Mouse (Mus musculus) retina, postnatal 7 days (tissue): ENCODE measurements around the gene Olfr167.
"Not testable (repeated sequence)": the region's sequence is repeated elsewhere in the genome, so short reads cannot be mapped to it uniquely, and the experiment has no call there.

ENCODE experiments used
- DNase-seq: peaks from one replicate; pipeline ENCODE4 v3.0.0-alpha.2; 2012; ENCODE audit warnings: low read depth, low spot score

The Olfr167 gene

DNA sequence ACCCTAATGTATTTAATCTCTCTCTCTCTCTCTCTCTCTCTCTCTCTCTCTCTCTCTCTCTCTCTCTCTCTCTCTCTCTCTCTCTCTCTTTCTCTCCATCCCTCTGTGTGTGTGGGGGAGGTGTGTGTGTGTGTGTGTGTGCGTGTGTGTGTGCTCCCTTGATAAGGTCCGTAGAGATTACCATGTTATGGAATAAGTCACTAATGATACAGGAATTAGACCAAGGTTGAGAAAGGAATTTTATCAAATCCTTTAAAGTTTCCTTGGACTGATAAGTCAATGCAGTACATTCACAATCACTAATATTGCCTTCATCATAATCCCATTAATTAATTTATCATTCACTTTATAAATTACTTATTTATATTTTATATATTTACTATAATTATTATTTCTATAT, at the start of gene Olfr167:
Gene Olfr167, minus strand, starts transcription at position 101 of the 400 bp plus-strand sequence.
- DNase-seq: no peak

DNA sequence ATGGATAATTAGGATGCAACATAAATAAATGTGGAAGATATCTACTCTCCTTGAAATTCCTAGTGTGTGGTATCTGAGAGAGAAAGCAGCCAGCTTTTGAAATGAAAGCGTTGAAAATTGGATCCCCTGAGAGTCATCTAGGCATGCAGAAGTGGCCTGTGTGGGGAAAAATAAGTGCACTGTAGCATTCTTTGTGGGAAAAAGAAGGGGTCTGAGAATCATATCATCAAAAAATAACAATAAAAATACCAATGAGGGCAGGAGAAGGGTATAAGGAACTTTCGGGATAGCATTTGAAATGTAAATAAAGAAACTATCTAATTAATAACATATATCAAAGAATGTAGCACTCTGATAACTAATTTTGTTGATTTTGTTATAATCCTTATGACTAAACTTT, 49.6 kb upstream of the Olfr167 start, which contains the start of gene Olfr169:
Gene Olfr169, minus strand, starts transcription at position 101 of the 400 bp plus-strand sequence.
- not testable (repeated sequence) for DNase-seq

DNA sequence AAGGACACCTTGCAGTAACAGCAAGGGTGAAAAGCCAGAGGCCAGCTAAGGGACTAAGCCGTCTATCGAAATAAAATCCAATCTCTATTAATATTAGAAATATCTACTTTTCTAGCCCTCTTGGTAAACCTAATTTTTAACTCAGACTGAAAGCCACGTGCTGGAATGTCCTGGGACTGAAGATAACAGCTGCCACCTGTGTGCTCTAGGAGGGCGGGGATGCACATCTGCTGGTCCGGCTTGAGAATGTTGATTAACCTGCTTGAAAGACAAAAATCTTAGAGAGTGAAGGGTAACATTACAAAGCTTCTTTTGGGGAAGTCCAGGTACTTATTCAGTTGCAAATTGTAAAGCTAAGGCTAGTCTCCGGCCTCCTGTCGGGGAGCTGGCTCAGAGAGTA, 31.4 kb upstream of the Olfr167 start:
- DNase-seq: not testable (repeated sequence)

- DNase-seq: not testable (repeated sequence)
These were observed 30.2 kb upstream of the Olfr167 start for GRCm38 (mm10) chr16:19552246-19552645.

DNA sequence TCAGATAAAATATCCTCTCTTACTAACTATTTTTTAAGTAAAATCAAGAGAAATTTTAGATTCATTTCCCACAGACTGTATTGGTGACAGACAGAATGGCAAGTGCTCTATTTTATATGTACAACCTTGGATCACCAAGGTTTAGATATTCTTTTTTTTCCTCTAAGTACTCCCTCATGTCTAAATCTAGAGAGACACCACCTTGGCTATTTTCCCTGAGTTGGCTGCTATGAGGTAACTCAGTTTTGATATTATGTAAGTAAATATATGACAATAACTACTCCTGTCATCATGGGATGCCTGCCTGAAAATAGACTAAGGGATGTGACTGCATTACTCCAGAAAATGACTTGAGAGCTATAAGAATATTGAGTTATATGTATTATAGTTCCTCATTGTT, 13.4 kb upstream of the Olfr167 start, which contains the start of gene Olfr168:
Gene Olfr168, minus strand, starts transcription at position 101 of the 400 bp plus-strand sequence.
- no peak for DNase-seq

DNA sequence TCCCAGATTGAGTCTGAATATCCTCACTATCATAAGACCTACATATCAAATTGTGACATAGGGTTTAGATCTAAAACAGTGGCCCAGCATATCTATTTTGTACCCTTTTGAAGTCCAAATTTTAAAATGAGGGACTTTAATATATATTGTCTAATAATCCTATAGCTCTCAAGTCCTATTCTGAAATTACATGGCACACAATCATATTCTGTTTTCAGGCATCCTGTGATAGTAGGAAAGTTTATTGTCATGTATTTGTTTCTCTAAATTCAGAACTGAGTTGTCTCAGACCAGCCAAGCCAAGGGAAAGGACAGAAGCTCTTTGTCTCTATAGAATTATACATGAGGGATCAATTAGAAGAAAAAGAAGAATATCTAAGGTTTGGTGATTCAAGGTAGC, 38.7 kb downstream of the Olfr167 start, which contains the start of gene Olfr166:
Gene Olfr166, plus strand, starts transcription at position 301 of the 400 bp plus-strand sequence.
- DNase-seq: no peak

GRCm38 (mm10) chr16:19464365-19464764, 57.7 kb downstream of the Olfr167 start:
- no peak for DNase-seq
